Mouse (Mus musculus): Measurements from ENCODE around the gene Hadh.

Hadh gene

GRCm38 (mm10) chr3:131271559-131272373 lies at the start of gene Hadh:
Gene Hadh (minus strand): TSS chr3:131272101.
- peak; percentile 65 for DNase-seq (ENCODE audit: low read depth)

GRCm38 (mm10) chr3:131320184-131320583 lies 48.3 kb upstream of the Hadh start:
- peak; percentile 32 for DNase-seq (ENCODE audit: low read depth)

- no peak for DNase-seq (ENCODE audit: low read depth)
Observed at GRCm38 (mm10) chr3:131318211-131318610, 46.3 kb upstream of the Hadh start.

GRCm38 (mm10) chr3:131317126-131317525 lies 45.2 kb upstream of the Hadh start:
- no peak for DNase-seq (ENCODE audit: low read depth)

GRCm38 (mm10) chr3:131315957-131316510 lies 44.1 kb upstream of the Hadh start:
- no peak for DNase-seq (ENCODE audit: low read depth)

GRCm38 (mm10) chr3:131312340-131312739 lies 40.4 kb upstream of the Hadh start:
- DNase-seq (ENCODE audit: low read depth), result no peak

GRCm38 (mm10) chr3:131310572-131310971 lies 38.7 kb upstream of the Hadh start:
- DNase-seq (ENCODE audit: low read depth), result no peak

- DNase-seq (ENCODE audit: low read depth), result no peak
Observed at GRCm38 (mm10) chr3:131307811-131308210, 35.9 kb upstream of the Hadh start.

GRCm38 (mm10) chr3:131306255-131306654 lies 34.4 kb upstream of the Hadh start:
- no peak for DNase-seq (ENCODE audit: low read depth)

GRCm38 (mm10) chr3:131303320-131303714 lies 31.4 kb upstream of the Hadh start:
- DNase-seq (ENCODE audit: low read depth), result no peak

GRCm38 (mm10) chr3:131302452-131303319 lies 30.8 kb upstream of the Hadh start, which contains the start of gene Cyp2u1:
Gene Cyp2u1 (minus strand): TSS chr3:131303227.
- DNase-seq (ENCODE audit: low read depth), result peak; percentile 73

- no peak for DNase-seq (ENCODE audit: low read depth)
Observed at GRCm38 (mm10) chr3:131299908-131300307, 28.0 kb upstream of the Hadh start.

- no peak for DNase-seq (ENCODE audit: low read depth)
Observed at GRCm38 (mm10) chr3:131299078-131299477, 27.2 kb upstream of the Hadh start.

- no peak for DNase-seq (ENCODE audit: low read depth)
Observed at GRCm38 (mm10) chr3:131296893-131297292, 25.0 kb upstream of the Hadh start.

- no peak for DNase-seq (ENCODE audit: low read depth)
Observed at GRCm38 (mm10) chr3:131295513-131296200, 23.8 kb upstream of the Hadh start.

- no peak for DNase-seq (ENCODE audit: low read depth)
Observed at GRCm38 (mm10) chr3:131294503-131294902, 22.6 kb upstream of the Hadh start.

- DNase-seq (ENCODE audit: low read depth), result no peak
Observed at GRCm38 (mm10) chr3:131292959-131293358, 21.1 kb upstream of the Hadh start.

- DNase-seq (ENCODE audit: low read depth), result no peak
Observed at GRCm38 (mm10) chr3:131292349-131292748, 20.4 kb upstream of the Hadh start.

- DNase-seq (ENCODE audit: low read depth), result no peak
Observed at GRCm38 (mm10) chr3:131291890-131292289, 20.0 kb upstream of the Hadh start.

- DNase-seq (ENCODE audit: low read depth), result no peak
Observed at GRCm38 (mm10) chr3:131274151-131274550, 2.2 kb upstream of the Hadh start.

- no peak for DNase-seq (ENCODE audit: low read depth)
Observed at GRCm38 (mm10) chr3:131272374-131273100, 636 bp upstream of the Hadh start.
